Mouse (Mus musculus) spleen, adult 2 months (tissue): ENCODE results near the gene Myo1h.

Experiments used
- CTCF ChIP-seq: fragments of 200-500 bp; IDR thresholded peaks from 2 replicates; pipeline ENCODE4 v1.5.1; 2011; ENCODE audit warnings: mild to moderate bottlenecking, inconsistent platforms; ENCODE audit not compliant: insufficient read depth, insufficient read length, insufficient replicate concordance; ENCODE audit errors: extremely low read depth
- POLR2A ChIP-seq: fragments of 200-500 bp; IDR thresholded peaks from 2 replicates; pipeline ENCODE4 v1.6.1; 2011; ENCODE audit warnings: low read depth, low read length, inconsistent platforms

- TF ChIP-seq CTCF (no peak), POLR2A (no peak)
These were observed 82.4 kb downstream of the Myo1h start for GRCm38 (mm10) chr5:114371331-114371730.
